Mouse (Mus musculus) myocyte (in vitro differentiated cells): Measurements from ENCODE around the gene Grhl3.

Experiments used
- CEBPB ChIP-seq: IDR thresholded peaks from 2 replicates; pipeline ENCODE4 v1.6.1; 2011; ENCODE audit warnings: mild to moderate bottlenecking, moderate library complexity; ENCODE audit not compliant: poor library complexity, insufficient read depth, severe bottlenecking
- E2F4 ChIP-seq: IDR thresholded peaks from one replicate; pipeline ENCODE4 v1.6.1; 2011; ENCODE audit warnings: mild to moderate bottlenecking, control low read depth, moderate library complexity; ENCODE audit not compliant: insufficient read depth
- MYOD1 ChIP-seq, 3 experiments: IDR thresholded peaks; one replicate each; pipeline ENCODE4 v1.6.1; 2011; ENCODE audit warnings: control low read depth in 2 of 3, low read depth in 2 of 3, mild to moderate bottlenecking in 2 of 3, moderate library complexity in 1 of 3; ENCODE audit not compliant: insufficient read length in 2 of 3, control insufficient read depth in 1 of 3
- MYOG ChIP-seq, 3 experiments: IDR thresholded peaks; one replicate each; pipeline ENCODE4 v1.6.1; 2011; ENCODE audit warnings: control low read depth in 2 of 3, low read depth in 2 of 3, mild to moderate bottlenecking in 2 of 3; ENCODE audit not compliant: insufficient read length in 2 of 3, control insufficient read depth in 1 of 3, insufficient read depth in 1 of 3
- POLR2A ChIP-seq: IDR thresholded peaks from one replicate; pipeline ENCODE4 v1.6.1; 2011; ENCODE audit warnings: low read depth, mild to moderate bottlenecking, control low read depth, moderate library complexity; ENCODE audit not compliant: insufficient read length
- POLR2AphosphoS2 ChIP-seq: IDR thresholded peaks from one replicate; pipeline ENCODE4 v1.6.1; 2011; ENCODE audit warnings: low read depth, control low read depth; ENCODE audit not compliant: insufficient read length
- REST ChIP-seq: IDR thresholded peaks from one replicate; pipeline ENCODE4 v1.6.1; 2011; ENCODE audit warnings: mild to moderate bottlenecking, control low read depth, moderate library complexity; ENCODE audit not compliant: insufficient read depth, insufficient read length
- TCF12 ChIP-seq: IDR thresholded peaks from one replicate; pipeline ENCODE4 v1.6.1; 2011; ENCODE audit warnings: mild to moderate bottlenecking, control low read depth; ENCODE audit not compliant: poor library complexity, insufficient read depth, severe bottlenecking
- TCF3 ChIP-seq: IDR thresholded peaks from one replicate; pipeline ENCODE4 v1.6.1; 2011; ENCODE audit warnings: low read depth, control low read depth; ENCODE audit not compliant: insufficient read length
- USF1 ChIP-seq: IDR thresholded peaks from one replicate; pipeline ENCODE4 v1.6.1; 2011; ENCODE audit warnings: low read depth, mild to moderate bottlenecking, control low read depth, moderate library complexity

DNA sequence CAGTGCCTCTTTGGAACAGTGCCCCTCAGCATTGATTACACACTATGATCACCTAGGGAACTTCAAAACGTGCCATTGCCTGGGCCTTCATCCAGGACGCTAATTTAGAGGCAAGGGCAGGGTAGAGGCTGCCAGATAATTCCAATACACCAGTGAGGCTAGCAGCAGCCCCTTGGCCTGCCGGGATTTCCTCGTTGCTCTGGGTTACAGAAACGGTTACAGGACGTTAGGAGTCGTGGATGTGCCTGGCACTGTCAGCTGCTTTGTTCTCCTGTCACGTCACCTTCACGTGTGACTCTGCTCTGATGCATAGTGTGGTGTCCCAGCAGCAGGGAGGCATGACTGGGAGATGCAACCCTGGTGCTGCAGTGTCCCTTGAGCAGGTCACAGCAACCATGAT lies 33.4 kb downstream of the Grhl3 start:
- no peak for TF ChIP-seq POLR2A
- TF ChIP-seq MYOG (IDR thresholded peaks at IDR 0.05; ENCODE audit: control insufficient read depth in 1 of 3, insufficient read depth in 1 of 3, insufficient read length in 2 of 3, low read depth in 2 of 3): no peak
- no peak for TF ChIP-seq E2F4
- TF ChIP-seq TCF3: no peak
- TF ChIP-seq MYOD1 (IDR thresholded peaks at IDR 0.05; ENCODE audit: control insufficient read depth in 1 of 3, insufficient read length in 2 of 3, low read depth in 2 of 3): no peak
- no peak for TF ChIP-seq USF1
- no peak for TF ChIP-seq CEBPB
- TF ChIP-seq TCF12: no peak
- no peak for TF ChIP-seq POLR2AphosphoS2
- no peak for TF ChIP-seq REST
